Mouse (Mus musculus): Measurements from ENCODE around the gene Il11.

Gene Il11

DNA sequence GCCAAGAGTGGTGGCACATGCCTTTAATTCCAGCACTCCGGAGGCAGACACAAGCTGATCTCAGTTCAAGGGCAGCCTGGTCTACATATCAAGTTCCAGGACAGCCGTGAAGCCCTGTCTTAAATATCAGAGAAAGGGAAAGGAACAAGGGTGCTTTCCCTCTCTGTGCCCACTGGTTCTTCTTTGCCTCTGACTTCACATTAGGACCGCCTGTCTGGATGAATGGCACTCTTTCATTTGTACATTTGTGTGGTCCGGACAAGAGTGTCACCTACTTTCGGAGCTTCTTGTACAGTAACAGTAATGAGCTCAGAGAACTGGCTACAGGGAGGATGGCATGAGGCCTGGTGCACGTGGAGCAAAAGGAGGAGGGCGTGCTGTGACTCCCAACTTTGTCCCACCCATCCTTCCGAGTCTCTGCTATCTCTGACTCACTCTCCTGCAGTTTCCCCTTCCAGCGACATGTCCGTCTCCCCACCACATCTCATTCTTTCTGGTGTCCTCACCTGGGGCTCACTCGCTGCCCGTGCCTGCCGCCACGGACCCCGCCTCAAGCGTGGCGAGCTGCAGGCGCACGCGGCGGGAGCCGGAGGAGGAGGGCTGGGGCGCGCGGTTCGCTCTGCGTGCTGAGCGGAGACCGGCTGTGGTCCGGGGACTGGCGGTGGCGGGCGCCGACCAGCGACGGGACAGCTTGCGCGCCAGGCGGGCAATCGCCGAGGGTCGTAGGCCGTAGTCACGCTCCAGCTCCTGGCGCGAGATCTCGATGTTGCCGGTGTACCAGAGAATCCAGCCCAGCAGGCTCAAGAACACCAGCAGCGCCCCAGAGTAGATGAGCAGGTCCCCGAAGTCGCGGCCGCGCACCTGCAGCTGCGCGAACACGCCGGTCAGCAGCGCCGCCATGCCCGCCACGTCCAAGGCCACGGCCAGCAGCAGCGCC, 6.1 kb upstream of the Il11 start:
- DNase-seq (ENCODE audit: low spot score), result no peak

DNA sequence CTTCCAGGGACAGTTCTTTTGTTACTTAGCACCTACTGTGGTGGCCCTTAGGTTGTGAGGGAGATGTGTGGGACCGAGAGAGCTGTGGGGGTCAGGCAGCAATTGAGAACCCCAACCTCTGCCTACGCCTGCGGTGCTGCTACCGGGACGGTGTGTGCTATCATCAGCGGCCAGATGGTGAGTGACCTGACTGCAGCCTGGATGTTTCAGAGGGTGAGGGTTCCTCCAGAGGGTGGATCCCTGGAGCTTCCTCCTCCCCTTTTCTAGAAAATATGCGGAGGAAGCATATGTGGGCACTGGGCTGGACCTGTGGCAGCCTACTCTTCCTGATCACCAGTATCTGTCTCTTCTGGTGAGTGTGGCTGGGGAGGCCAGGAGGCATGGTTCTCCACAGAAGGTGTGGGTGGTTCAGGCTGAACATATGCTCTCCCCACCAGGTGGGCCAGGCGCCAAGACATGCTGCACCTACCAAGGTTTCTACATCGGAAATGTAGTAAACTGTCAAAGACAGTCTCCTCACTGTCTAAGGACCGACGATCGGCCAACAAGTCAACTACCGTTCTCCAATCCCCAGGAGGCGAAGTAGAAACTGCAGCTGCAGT, 1.1 kb upstream of the Il11 start:
- no peak for DNase-seq (ENCODE audit: low spot score)

DNA sequence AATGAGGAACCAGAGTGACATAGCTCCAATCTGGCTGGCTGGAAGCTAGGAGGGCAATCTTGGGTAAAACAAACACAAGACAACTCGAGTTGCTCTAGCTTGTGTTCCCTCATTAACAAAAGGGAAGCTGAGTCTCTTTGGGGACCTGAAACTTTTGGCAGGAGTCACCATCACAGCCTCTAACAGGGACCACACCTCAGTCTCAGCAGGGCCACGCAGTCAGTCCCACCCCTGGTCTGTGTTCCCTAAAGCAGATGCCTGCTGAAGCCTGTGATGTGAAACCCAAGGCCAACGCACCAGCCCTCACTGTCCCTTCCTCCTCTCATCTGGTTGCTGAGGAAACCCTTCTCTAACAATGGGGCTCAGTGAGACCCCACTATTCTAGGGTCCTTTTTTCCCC, 529 bp downstream of the Il11 start:
- DNase-seq (ENCODE audit: low spot score), result no peak

DNA sequence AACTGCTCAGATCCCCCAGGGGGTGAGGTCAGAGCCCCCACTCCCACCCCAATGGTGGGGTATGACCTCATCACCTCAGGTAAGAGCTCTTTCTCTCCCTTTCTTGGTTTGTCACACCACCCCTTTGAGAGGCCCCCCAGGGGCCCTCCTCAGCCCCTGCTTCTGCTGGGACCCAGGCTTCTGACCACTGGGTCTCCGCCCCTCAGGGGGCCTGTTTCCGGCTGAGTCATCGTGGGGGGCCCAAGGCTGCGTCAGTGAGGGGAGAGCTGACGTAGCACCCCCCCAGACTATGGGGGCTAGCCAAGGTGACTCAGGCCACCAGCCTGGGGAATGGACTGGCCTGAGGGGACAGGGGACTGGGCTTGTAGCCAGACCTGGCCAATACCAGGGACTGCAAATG, 2.7 kb downstream of the Il11 start:
- no peak for DNase-seq (ENCODE audit: low spot score)

DNA sequence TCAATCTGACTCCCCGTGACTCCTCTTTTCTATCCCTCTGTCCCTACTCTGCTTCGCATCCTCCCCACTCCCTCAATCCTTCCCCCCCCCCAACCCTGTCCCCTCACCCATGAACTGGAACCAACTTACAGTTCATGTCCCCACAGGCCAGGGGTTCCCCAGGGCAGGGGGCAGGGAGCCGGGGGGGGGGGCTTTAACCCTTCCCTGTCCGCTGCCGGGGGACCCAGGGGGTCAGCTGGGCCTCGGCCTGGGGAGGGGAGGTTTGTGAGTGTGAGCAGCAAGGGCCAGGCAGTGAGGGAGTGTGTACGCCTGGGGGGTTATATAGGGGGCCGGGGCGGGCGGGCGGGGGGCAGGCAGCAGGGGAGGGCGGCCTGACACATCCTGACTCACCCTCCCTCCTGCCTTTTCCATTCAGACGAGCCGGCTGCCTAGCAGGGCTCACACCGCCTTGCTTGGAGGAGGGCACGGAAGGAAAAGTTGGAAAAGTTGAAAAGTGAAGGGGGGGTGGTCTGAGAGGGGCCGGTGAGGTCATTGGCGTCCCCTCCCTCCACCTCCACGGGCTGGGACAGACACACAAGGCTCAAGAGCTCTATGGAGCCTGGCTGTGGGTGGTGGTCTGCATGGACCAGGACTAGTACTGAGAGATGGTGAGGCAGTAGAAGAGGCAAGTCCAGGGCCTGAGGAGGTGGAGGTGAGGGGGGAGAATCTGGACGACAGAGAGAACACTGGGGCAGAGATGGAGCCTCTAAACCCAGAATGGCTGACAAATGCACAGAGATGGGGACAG, 4.6 kb downstream of the Il11 start:
- DNase-seq (ENCODE audit: low spot score), result no peak

DNA sequence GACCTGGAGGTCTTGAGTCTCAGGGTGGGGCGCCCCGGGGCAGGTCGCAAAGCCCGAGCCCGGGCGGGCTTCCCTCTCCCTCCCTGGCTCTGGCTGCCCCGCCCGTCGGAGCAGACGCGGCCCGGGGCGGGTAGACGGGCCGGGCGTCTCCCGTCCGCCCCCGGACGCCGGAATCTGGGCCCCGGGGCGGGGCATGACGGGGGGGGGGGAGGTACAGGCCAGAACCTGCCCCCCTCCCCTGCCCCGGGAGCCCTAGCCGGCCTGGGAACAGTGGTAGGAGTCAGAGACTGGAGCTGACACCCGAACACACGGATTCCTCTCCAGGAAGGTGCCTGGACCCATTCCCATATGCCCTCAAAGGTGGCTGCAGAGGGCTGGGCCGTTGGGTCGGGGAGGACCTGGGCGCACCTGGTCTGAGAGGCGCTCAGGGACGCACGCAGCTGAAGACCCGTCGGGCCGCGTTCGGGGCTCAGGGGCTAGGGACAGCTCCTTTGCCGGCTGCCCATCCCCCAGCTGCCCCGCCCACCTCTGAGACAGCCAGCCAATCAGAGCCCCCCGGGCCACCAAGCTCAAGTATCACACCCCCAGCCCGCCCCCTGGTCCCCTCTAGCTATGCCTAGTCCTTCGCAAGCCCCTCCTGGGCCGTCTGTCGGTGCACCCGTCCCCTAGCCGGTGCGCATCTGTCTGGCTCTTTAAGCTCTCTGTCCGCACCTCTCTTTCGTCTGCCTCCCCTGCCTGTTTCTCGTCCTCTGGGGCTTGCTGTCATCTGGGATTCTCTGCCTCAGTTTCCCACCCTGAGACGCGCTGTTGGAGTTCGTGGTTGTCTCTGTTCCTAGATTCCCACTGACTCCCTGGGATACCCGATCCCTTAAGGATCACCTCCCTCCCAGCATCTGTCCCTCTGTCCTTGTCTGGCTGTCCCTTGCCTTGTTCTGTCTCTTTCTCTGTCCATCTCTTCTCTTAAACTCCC, 5.5 kb downstream of the Il11 start:
- DNase-seq (ENCODE audit: low spot score), result no peak

DNA sequence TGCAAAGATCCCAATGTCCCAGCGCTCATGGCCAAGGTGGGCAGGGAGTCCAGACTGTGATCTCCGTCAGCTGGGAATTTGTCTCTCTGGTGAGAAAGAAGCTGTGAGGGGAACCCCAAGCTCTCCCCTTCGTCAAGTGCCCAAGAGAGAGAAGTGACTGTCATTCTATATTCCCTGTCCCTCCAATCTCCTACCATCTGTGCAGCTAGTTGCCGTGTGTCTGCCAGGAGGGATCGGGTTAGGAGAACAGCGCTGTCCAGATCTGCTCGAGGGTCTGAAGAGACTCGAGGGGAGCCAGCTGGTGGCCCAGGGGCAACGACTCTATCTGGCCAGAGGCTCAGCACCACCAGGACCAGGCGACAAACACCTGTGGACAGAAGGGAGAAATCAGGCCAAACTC, 6.5 kb downstream of the Il11 start:
- DNase-seq (ENCODE audit: low spot score), result no peak

DNA sequence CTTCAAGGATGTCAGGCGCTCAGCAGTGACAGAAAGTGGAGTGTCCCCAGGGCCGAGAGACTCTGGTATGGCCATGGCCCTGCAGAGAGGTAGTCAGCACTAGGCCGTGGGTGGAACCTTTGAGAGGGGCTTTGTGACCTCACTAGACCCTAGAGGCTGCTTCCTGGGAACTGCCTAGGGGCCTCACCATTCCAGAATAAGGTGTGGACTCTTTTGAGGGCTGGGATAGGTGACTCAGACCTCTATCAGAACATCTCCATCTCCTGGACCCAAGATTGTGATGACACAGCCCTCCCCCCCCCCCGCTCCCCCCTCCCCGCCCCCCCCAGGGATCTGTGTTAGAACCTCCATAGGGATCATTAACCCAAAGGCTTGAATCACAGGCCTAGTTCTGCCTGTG, 11.5 kb downstream of the Il11 start, which contains the start of gene Fam71e2:
Gene Fam71e2, minus strand, starts transcription at position 101 of the 400 bp plus-strand sequence.
- no peak for DNase-seq (ENCODE audit: low spot score)

DNA sequence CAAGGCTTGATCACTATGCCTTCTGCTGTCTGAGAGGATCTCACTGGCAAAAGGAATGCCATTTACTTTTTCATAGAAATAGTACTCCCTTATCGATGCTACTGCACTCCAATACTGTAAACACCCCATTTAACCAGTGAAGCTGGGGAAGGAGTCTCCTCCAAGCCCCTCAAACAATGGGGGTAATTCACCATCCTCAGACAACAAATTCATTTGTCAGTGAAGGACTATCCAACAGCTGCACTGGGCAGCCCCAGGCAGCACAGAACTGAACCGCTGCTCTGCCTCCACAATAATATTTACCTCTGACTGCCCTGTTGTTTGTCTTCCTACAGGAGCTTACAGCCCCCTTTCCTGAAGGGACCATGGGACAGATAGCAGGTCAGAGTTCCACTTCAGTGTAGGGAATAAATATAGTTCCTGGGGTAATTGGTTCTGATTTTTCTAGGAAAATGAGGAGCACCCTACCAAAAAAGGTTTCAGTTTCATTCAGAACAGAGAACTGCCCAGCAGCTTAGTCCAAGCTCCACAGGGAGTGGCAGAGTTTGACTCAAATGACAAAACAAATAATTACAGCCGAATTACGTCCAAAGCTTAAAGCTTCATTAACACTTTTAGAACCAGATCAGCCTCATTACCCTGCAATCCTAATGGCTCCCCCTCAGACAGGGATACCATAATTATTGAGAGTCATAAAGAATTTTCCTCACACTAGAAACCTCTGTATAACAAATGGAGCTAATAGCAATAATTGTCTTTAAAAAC, 17.5 kb downstream of the Il11 start:
- DNase-seq (ENCODE audit: low spot score), result no peak

DNA sequence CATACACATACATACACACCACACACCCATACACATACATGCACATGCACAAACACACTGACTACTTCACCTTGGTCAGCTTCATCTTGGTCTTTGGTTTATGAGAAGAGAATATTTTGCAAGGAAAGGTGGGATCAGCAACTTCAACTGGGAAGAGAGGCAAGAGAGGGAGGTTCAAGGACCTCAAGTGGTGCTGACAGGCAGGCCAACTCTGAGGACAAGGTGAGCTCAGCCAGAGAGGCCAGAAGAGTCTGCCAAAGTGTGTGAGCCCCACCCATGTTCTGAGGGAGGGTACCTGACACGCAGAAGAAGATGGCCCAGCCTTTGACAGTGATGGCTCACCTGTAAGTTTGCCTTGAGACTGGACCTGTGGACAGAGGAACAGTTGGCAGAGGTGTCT, 23.0 kb downstream of the Il11 start:
- DNase-seq (ENCODE audit: low spot score), result no peak

DNA sequence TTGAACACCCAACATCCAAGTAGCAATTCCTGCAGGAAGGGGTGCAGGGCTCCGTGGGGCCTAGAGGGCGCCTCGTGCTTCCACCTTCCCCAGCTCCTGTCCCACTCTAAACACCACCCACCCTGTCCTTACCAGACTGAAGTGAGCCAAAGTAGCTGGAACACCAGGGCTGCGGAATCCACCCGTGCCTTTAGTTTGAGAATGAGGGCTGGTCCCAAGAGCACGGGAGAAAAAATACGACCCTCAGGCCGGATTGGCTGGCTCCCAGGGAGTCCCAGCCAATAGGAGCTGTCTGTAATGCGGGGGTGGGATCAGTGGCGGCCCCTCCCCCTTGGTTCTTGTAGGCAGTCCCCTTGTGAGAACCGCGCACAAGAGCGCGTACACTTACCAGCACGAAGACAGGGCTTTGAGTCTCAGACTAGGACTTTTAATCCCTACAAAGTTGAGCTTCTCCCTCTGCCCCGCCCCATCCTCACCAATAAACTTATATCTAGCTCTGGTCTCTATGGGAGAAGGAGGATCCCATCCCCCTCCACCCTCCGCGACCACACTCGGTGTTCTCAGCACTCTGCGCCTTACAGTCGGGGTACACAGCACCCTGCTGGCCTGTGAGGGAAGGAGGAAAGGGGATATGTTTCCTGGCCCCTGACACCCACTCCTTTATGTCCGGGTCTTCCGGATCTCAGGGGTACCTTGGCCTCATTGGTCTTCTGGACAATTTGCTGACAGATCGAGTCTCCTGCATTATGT, 29.7 kb downstream of the Il11 start, which contains the start of gene Cox6b2:
Gene Cox6b2, minus strand, starts transcription at position 274 of the 750 bp plus-strand sequence.
- DNase-seq (ENCODE audit: low spot score), result peak; percentile 68

DNA sequence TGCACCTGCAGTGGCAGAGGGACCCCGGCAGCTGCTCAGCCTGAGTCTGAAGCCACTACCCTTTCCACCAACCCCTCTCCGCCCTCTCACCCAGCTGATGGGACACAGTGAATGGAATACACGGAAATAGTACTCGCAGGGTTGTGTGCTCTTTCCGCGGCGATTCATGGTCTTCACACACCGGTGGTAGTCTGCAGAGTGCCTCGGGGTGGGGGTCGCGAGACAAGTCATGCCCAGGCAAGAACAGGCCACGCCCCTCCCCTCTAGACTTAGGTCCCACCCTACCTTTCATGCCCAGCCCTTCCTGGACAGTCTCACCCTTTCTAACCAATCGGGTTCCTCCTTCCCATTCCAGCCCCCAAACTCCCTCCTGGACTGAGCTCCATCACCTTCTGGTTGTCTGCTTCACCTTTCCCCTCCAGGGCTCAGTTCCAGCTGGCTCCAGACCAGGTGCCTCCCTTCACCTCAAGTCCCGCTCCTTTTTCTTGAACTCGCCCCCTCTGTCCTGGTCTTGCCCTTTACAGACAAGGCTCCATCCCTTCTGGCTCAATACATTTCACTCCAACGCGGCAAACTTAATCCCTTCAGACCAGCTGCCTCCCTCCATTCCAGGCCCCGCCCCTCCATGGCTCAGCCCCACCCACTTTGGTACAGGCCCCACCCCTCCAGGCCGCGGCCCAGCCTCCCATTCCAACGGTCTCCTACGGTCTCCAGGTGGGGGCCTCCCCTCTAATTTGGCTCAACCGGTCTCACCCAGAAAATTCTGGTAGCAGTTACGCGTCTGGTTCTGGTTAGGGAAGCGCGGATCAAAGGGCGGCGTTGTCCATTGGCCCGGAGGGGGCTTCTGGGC, 30.5 kb downstream of the Il11 start:
- no peak for DNase-seq (ENCODE audit: low spot score)

DNA sequence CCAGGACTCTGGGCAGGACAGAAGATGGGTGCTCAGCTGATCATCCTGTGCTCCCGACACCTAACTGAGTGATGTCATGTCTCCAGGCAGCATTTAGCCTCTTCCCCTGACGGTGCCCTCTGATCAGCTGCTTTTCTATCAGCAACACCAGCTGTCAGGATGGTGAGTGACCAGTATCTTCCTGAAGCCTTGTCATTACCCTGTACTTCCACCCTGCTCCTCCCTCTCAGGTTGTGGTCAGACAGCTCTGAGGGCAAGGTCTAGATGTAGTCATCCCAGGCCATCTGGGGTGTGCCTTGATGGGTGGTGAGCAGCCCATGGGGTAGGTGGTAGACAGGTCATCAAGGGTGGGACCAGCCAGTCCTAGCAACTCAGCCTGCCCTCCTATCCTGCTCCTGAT, 33.5 kb downstream of the Il11 start:
- no peak for DNase-seq (ENCODE audit: low spot score)

DNA sequence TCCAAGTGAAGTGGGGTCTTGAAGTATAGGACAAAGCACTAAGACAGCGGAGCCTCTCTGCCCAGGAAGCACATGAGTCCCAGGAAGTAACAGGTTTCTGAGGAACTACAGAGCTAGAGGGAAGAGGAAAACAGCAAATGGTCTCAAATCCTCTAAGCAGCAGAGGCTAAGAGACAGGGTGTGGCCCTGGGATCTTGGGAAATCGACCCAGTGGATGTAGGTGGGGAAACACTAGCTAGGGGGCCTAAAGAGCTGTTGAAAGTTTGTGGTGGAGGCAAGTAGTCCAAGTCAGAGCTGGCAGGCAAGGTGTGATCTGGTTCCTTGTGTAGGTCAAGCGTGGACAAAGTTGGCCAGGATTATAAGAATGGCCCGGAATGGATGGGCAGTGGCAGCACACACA, 34.3 kb downstream of the Il11 start:
- no peak for DNase-seq (ENCODE audit: low spot score)

DNA sequence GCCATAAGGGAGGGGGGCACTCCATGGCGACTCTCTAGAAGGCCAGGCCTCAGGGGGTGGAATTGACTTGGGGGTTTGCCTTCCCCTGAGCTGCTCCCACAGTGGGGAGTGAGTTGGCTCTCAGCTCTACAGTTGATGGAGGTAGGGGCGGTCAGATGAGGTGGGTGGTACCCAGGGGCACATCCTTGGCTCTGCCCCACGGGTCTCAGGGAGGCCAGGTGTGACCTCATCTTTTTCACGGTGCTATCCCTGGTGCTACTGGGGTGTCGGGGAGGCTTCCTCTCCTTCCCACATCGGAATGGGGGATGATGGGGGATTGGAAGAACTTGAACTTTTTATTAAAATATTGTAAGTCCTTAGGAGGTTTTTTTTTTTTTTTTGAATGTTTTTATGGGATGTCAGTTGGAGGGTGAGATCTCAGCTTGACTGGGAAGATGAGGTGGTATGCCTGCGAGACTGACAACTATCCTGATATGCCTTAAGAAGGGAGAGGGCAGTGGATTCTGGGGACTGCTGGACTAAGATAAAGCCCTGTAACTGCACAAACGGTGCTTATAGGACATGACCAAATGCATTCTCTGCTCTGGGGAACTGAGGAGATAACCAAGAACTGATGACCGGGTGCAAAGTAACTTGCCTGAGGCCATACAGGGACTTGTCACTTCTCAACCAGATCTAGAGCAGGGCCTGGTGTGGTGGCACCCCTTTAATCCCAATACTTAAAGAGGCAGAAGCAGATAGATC, 35.3 kb downstream of the Il11 start:
- no peak for DNase-seq (ENCODE audit: low spot score)

DNA sequence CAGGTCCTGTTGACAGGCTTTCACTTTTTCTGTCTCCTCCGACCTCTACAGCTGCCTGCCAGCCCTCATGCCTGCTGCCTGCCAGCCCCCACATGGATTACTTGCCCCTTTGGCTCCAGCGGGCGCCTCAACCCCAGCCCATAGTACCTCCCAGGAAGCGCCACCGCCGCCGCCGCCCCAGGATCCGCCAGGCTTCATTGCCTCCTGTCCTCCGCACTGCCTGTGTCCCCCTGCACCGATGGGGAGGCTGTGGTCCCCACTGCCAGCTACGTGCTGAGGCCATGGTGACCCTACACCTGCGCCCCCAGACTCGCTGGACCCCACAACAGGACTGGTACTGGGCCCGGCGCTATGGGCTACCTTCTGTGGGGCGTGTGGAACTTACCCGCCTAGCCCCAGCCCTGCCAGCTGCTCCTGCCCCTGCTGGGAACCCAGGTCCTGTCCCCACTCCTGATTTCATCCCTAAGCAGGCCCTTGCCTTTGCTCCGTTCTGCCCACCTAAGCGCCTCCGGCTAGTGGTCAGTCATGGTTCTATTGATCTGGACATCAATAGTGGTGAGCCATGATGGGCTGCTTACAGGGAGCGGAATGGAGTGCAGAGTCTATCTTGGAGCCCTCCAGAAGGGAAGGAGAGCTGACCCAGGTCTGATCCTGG, 36.2 kb downstream of the Il11 start:
- DNase-seq (ENCODE audit: low spot score), result no peak

DNA sequence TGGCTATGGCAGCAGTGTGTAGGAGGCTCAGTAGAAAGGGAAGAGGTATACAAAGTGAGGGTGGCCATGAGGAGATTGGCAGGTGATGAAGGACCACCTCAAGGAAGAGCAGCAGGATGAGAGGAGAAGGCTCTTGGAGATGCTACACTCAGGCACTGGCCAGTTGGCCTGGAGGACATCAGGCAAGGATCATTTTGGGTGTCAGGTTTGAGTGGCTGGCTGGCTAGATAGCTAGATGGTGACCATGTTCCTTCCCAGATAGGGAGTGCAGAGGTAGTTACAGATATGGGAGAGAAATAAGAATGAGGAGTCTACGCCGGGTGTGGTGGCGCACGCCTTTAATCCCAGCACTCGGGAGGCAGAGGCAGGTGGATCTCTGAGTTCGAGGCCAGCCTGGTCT, 37.8 kb downstream of the Il11 start:
- no peak for DNase-seq (ENCODE audit: low spot score)

DNA sequence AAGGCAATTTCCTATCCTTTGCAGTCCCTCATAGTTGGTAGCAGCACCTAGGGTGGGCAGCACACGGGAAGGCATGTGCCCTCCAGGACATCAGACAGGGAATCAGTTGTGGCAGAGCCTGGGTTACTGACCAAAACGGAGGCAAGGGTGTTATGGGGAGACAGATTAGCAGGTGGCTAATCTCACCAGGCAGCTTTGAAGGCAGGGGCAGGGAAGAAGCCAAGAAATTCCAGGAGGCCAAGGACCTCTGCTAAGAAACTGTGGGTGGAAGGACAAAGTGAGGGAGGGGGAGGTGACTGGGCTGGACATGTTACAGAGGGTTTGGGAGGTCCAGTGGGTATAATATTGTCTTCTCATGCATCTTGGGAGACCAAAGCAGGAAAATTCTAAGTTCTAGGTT, 39.3 kb downstream of the Il11 start:
- DNase-seq (ENCODE audit: low spot score), result no peak

Data from left cerebral cortex, adult 11 months (tissue).